Comparison of ENCODE assay signal across 8 mouse cellular contexts in the genomic region with DNA sequence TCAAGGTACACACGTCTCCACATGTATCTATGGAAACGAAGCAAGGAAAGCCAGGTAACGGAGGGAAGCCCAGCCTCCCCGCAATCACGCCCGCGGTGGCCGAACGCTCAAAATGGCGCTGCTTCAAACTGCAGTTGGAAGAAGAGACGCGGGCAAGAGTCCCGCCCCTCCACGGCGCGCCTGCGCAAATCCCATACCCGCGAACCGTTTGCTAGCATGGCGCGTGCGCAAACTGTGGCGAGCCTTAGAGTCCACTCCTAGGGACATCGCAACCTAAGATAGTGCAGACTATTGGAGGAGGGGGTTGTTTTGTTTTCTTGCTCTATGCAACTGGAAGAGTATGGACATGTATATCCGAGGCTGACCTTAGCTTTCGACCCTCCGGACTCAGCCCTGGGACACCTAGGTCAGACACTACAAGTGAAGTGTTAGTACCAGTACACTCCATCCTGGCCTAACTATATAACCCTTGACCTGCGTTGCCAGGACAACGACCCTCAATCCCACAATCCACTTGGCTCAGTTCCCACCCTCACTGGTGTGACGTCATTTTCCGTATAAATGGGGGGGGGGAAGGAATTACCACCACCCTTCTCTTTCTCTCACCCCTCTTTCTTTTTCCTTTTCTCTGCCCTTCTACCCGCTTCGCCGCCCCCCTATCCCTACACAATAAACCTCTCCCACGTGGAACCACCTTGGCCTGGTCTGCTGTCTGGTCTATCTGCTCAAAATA. TPM values are rescaled to one million over a fixed set of nuclear protein-coding genes. Genes with fewer than 3 reads are reported as not detected.
DNase-seq lines count a peak whose midpoint lies in the region; ATAC-seq and TF ChIP-seq lines count a peak whose summit lies in the region.

A gene (minus strand): TSS at position 117 of the 733 bp plus-strand sequence.

- TF ChIP-seq POLR2A in ES-Bruce4 (IDR thresholded peaks at IDR 0.05; ENCODE audit: insufficient read depth, low read length), result peak; percentile 60

- H3K36me3 ChIP-seq in ES-Bruce4 (ENCODE audit: control insufficient read depth, insufficient read depth, low read length, poor library complexity, severe bottlenecking), result no peaks in the 10 kb centered on the region; the same call in 1 of the 2 replicates
- H3K36me3 ChIP-seq in forebrain, embryonic 13.5 days (ENCODE audit: poor library complexity, severe bottlenecking), result no peaks in the 10 kb centered on the region
- H3K36me3 ChIP-seq in liver, postnatal 0 days (replicated peaks; ENCODE audit: insufficient read depth, low read length), result 0 out of 2 replicates have a peak, but pooled peaks cover 3% of the 10 kb centered on the region
- H3K36me3 ChIP-seq in neural tube, embryonic 14.5 days (ENCODE audit: control insufficient read depth, insufficient read depth, low read length), result no peaks in the 10 kb centered on the region

- H3K4me2 ChIP-seq in forebrain, embryonic 13.5 days, result peak within 1 kb of the TSS; percentile 80
- peak within 1 kb of the TSS; percentile 94 for H3K4me2 ChIP-seq in liver, postnatal 0 days (ENCODE audit: low read depth, low read length)
- H3K4me2 ChIP-seq in neural tube, embryonic 14.5 days (ENCODE audit: low read depth, low read length), result peak within 1 kb of the TSS; percentile 82

- peak within 1 kb of the TSS; percentile 71 for H3K27ac ChIP-seq in ES-Bruce4 (ENCODE audit: insufficient read depth, low read length)
- peak within 1 kb of the TSS; percentile 95 for H3K27ac ChIP-seq in forebrain, embryonic 13.5 days
- H3K27ac ChIP-seq in liver, postnatal 0 days (ENCODE audit: low read depth), result peak within 1 kb of the TSS; percentile 88
- peak within 1 kb of the TSS; percentile 93 for H3K27ac ChIP-seq in neural tube, embryonic 14.5 days (ENCODE audit: low read depth, low read length)

- DNase-seq in heart, postnatal 10 days, result peak; percentile 98 to 99
- peak; percentile 97 for DNase-seq in large intestine, adult 2 months (ENCODE audit: low read depth, low spot score)
- DNase-seq in liver, postnatal 0 days, result peak; percentile 99
- peak; percentile 98 for DNase-seq in testis, postnatal 10 days (ENCODE audit: low spot score)

- no peaks in the 10 kb centered on the region for H3K27me3 ChIP-seq in ES-Bruce4 (ENCODE audit: control insufficient read depth, insufficient read depth, low read length, poor library complexity, severe bottlenecking)
- H3K27me3 ChIP-seq in forebrain, embryonic 13.5 days, result no peaks in the 10 kb centered on the region
- no peaks in the 10 kb centered on the region for H3K27me3 ChIP-seq in liver, postnatal 0 days (ENCODE audit: insufficient read depth, low read length)
- H3K27me3 ChIP-seq in neural tube, embryonic 14.5 days (ENCODE audit: control insufficient read depth, insufficient read depth, low read length), result no peaks in the 10 kb centered on the region

- ATAC-seq in cerebellum, adult (ENCODE audit: insufficient number of reproducible peaks, low FRiP score, low TSS enrichment), result peak; percentile 97
- ATAC-seq in forebrain, embryonic 13.5 days, result peak; percentile 98
- peak; percentile 97 for ATAC-seq in liver, postnatal 0 days
- peak; percentile 96 for ATAC-seq in neural tube, embryonic 14.5 days (ENCODE audit: low read depth)

- peak within 1 kb of the TSS; percentile 87 for H3K9ac ChIP-seq in ES-Bruce4 (ENCODE audit: low read depth, poor library complexity, severe bottlenecking)
- H3K9ac ChIP-seq in forebrain, embryonic 13.5 days, result peak within 1 kb of the TSS; percentile 97
- H3K9ac ChIP-seq in liver, postnatal 0 days (replicated peaks), result peak within 1 kb of the TSS; percentile 87
- H3K9ac ChIP-seq in neural tube, embryonic 14.5 days (replicated peaks; ENCODE audit: low read depth, low read length), result peak within 1 kb of the TSS; percentile 88

- peak within 1 kb of the TSS; percentile 90 for H3K4me3 ChIP-seq in ES-Bruce4 (ENCODE audit: low read depth, low read length)
- H3K4me3 ChIP-seq in forebrain, embryonic 13.5 days, result peak within 1 kb of the TSS; percentile 96
- peak within 1 kb of the TSS; percentile 72 for H3K4me3 ChIP-seq in liver, postnatal 0 days (ENCODE audit: low read depth, low read length)
- H3K4me3 ChIP-seq in neural tube, embryonic 14.5 days (ENCODE audit: low read depth, low read length), result peak within 1 kb of the TSS; percentile 86

- H3K9me3 ChIP-seq in ES-Bruce4 (replicated peaks; ENCODE audit: control insufficient read depth, insufficient read depth, low read length, poor library complexity, severe bottlenecking), result no peaks in the 10 kb centered on the region
- H3K9me3 ChIP-seq in forebrain, embryonic 13.5 days (replicated peaks), result no peaks in the 10 kb centered on the region
- H3K9me3 ChIP-seq in liver, postnatal 0 days (ENCODE audit: low read length), result no peaks in the 10 kb centered on the region
- H3K9me3 ChIP-seq in neural tube, embryonic 14.5 days (ENCODE audit: control insufficient read depth, low read length), result no peaks in the 10 kb centered on the region

- H3K4me1 ChIP-seq in ES-Bruce4 (ENCODE audit: control insufficient read depth, insufficient read depth, low read length), result no peaks in the 10 kb centered on the region
- H3K4me1 ChIP-seq in forebrain, embryonic 13.5 days, result peaks cover 30% of the 10 kb centered on the region
- peaks cover 26% of the 10 kb centered on the region for H3K4me1 ChIP-seq in liver, postnatal 0 days (ENCODE audit: insufficient read depth)
- peaks cover 16% of the 10 kb centered on the region; the same call in 1 of the 2 replicates for H3K4me1 ChIP-seq in neural tube, embryonic 14.5 days (ENCODE audit: control insufficient read depth, insufficient read depth, low read length)

- TF ChIP-seq CTCF in ES-Bruce4 (IDR thresholded peaks at IDR 0.05; ENCODE audit: low read depth, low read length), result no peak
- TF ChIP-seq CTCF in liver, postnatal 0 days (IDR thresholded peaks at IDR 0.05; ENCODE audit: low read depth), result no peak

- TF ChIP-seq EP300 in ES-Bruce4 (IDR thresholded peaks at IDR 0.05; ENCODE audit: insufficient read depth, low read depth, low read length), result no peak
- 0 out of 2 replicates have a peak, but pooled peaks have one; percentile 7 for TF ChIP-seq EP300 in liver, postnatal 0 days (IDR thresholded peaks at IDR 0.05; ENCODE audit: low read depth)

- WGBS in forebrain, embryonic 13.5 days, result under 1% methylated on average over 36 of the region's 36 CpGs
- WGBS in large intestine, adult 2 months, result 2% methylated on average over 36 of the region's 36 CpGs
- 0% methylated on average over 36 of the region's 36 CpGs for WGBS in liver, postnatal 0 days (ENCODE audit: insufficient replicate concordance)
- WGBS in neural tube, embryonic 14.5 days, result under 1% methylated on average over 36 of the region's 36 CpGs

- intact Hi-C loops in heart, postnatal 10 days (cut with DNase I), result no loop called here

RNA-seq across cellular contexts. Expression of the gene that starts here (rescaled TPM):
- 191 and 192 TPM in 2 replicates for polyA plus RNA-seq in ES-Bruce4 (2011; ENCODE audit: insufficient read depth, insufficient read length, low read depth, missing spikeins)
- 42.9 and 52.9 TPM in 2 replicates for polyA plus RNA-seq in forebrain, embryonic 13.5 days (2015; fragmentation: Nextera tagmentation; extraction: Ambion mirVana)
- total RNA-seq in heart, postnatal 10 days (2021), result 10 to 100 TPM; 24.5 to 27.9 TPM
- 3.8 and 5.3 TPM in 2 replicates for polyA plus RNA-seq in large intestine, adult 2 months (2012; rRNA removed)
- polyA plus RNA-seq in liver, postnatal 0 days (2015; fragmentation: Nextera tagmentation; extraction: Ambion mirVana), result 6.4 and 7.8 TPM in 2 replicates
- 51.3 and 72.5 TPM in 2 replicates for polyA plus RNA-seq in neural tube, embryonic 14.5 days (2014; fragmentation: Nextera tagmentation; extraction: Ambion mirVana)

Comparison
In these comparisons a context has a peak if more than half of its experiments do, and no peak if none do; other contexts are left out.
1. Peak in every context shown above with its lines: DNase-seq, ATAC-seq, H3K4me3 ChIP-seq and H3K27ac ChIP-seq.